Mouse (Mus musculus) hindbrain, embryonic 11.5 days (tissue): ENCODE data around the gene Habp2. TPM values are rescaled to one million over a fixed set of nuclear protein-coding genes. Genes with fewer than 3 reads are reported as not detected.
A peak's percentile ranks its signal among the peaks of the same experiment; 100 is the strongest.

Experiments
- ATAC-seq: fragments of 200-750 bp; cut with Nextera tagmentation; 2 replicates; pipeline ENCODE4 v1.8.0; 2017; ENCODE audit warnings: mild to moderate bottlenecking, moderate TSS enrichment, moderate library complexity; ENCODE audit not compliant: low FRiP score
- DNase-seq: peaks from one replicate; pipeline ENCODE4 v3.0.0-alpha.2; 2015; ENCODE audit warnings: low spot score
- H3K27ac ChIP-seq: fragments of 300-500 bp; sonication (generic); 2 replicates; pipeline ENCODE4 v1.5.1; 2014; ENCODE audit warnings: mild to moderate bottlenecking, low read depth, low read length
- H3K27me3 ChIP-seq: fragments of 300-500 bp; sonication (generic); 2 replicates; pipeline ENCODE4 v1.6.1; 2014; ENCODE audit warnings: mild to moderate bottlenecking, low read length, moderate library complexity, mixed read lengths; ENCODE audit not compliant: control insufficient read depth, insufficient read depth
- H3K36me3 ChIP-seq: fragments of 300-500 bp; sonication (generic); 2 replicates; pipeline ENCODE4 v1.6.1; 2014; ENCODE audit warnings: mild to moderate bottlenecking, low read length, moderate library complexity, mixed read lengths; ENCODE audit not compliant: control insufficient read depth, insufficient read depth
- H3K4me1 ChIP-seq: fragments of 300-500 bp; sonication (generic); replicated peaks from 2 replicates; pipeline ENCODE4 v1.6.1; 2014; ENCODE audit warnings: low read length, mixed read lengths; ENCODE audit not compliant: control insufficient read depth, insufficient read depth
- H3K4me2 ChIP-seq: fragments of 300-500 bp; sonication (generic); replicated peaks from 2 replicates; pipeline ENCODE4 v1.6.1; 2014; ENCODE audit warnings: mild to moderate bottlenecking, low read depth, low read length
- H3K4me3 ChIP-seq: fragments of 300-500 bp; sonication (generic); 2 replicates; pipeline ENCODE4 v1.5.1; 2014; ENCODE audit warnings: low read depth, low read length
- H3K9ac ChIP-seq: fragments of 300-500 bp; sonication (generic); 2 replicates; pipeline ENCODE4 v1.6.1; 2014; ENCODE audit warnings: low read depth, low read length
- H3K9me3 ChIP-seq: fragments of 300-500 bp; sonication (generic); 2 replicates; pipeline ENCODE4 v1.6.1; 2016; ENCODE audit warnings: low read length; ENCODE audit not compliant: control insufficient read depth
- WGBS: fragments of 180-500 bp; shearing (Covaris S2); extraction: QIAGEN DNeasy Blood & Tissue Kit; methylation state at CpG from one replicate; pipeline ENCODE4 v1.1.7; 2014; 5-methylcytosine and 5-hydroxymethylcytosine counted together
- polyA plus RNA-seq: library from polyadenylated mRNA; unstranded; fragments of >200 nt; fragmentation: Nextera tagmentation; extraction: Ambion mirVana; gene quantifications from 2 replicates; pipeline ENCODE4 v1.2.1, GENCODE M21; 2014

Habp2 gene
- not detected in 2 replicates for polyA plus RNA-seq

DNA sequence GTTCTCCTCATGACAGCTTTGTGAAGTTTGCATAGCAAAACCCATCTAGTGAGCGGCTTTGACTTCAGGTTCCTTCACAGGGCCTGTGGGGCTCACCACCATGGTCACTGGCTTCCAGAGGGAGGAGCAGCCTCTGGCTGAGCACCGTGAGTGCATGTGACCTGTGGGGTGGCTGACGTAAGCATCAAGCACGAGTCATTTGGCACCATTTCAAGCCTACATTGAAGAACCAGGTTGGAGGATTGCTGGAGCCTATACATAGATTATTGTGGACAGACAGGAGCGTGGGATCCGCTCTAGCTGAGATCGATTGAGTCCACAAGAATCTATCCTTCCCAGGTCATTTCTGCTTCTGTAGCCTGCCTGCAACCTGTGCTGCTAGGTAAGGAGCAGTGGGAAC, at the start of gene Habp2:
Gene Habp2 (plus strand): TSS at position 272 of the 400 bp plus-strand sequence.
- Histone ChIP-seq H3K27me3 (no peaks in the 10 kb centered on the region), H3K9ac (no peak within 1 kb of the TSS), H3K36me3 (no peaks in the 10 kb centered on the region), H3K4me3 (no peak within 1 kb of the TSS), H3K4me2 (no peak within 1 kb of the TSS), H3K27ac (no peak within 1 kb of the TSS), H3K4me1 (no peaks in the 10 kb centered on the region), H3K9me3 (no peaks in the 10 kb centered on the region)
- 90% methylated on average over 7 of the region's 7 CpGs for WGBS
- DNase-seq (no peak), ATAC-seq (no peak)

DNA sequence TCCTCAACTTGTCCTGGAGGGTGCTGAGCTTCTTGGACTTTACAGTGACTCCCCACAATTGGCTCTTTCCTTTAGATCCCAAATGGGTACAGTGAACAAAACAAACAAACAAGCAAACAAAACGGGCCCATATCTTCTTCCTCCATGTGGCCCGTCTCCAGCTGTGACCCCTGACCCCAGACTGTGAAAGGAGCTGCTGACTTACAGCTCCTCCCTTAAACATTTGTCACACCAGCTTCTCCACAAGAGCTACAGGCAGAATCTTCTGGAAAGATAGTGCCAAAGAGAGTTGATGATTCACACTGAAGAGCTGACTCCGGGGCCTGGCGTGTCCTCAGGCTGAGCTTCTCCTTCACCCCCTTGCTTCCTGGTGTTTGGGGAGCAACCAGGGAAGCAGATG, 48.4 kb upstream of the Habp2 start:
- Histone ChIP-seq H3K9me3 (no peaks in the 10 kb centered on the region), H3K4me1 (no peaks in the 10 kb centered on the region), H3K36me3 (no peaks in the 10 kb centered on the region), H3K27me3 (no peaks in the 10 kb centered on the region), H3K9ac (no peak overlapping the region), H3K27ac (no peak overlapping the region), H3K4me3 (no peak overlapping the region), H3K4me2 (no peak overlapping the region)
- WGBS: 63% methylated on average over 4 of the region's 4 CpGs
- DNase-seq (no peak), ATAC-seq (no peak)

DNA sequence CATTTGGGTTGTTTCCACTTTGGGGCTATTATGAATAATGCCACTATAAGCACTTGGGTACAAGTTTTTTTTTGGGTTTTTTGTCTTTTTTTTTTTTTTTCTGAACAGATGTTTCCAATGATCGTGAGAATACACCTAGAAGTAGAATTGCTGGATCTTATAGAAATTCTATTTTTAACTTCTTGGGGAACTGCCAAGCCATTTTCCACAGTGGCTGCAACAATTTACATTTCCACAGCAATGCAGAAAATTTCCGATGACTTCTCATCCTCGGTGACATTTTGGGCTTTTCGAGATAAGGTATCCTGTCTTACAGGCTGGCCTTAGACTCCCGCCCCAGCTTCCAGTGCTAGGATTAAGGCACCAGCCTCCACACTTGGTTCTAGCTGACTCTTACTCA, 41.7 kb upstream of the Habp2 start:
- Histone ChIP-seq H3K4me2 (no peak overlapping the region), H3K27ac (no peak overlapping the region), H3K36me3 (no peaks in the 10 kb centered on the region), H3K9me3 (no peaks in the 10 kb centered on the region), H3K9ac (no peak overlapping the region), H3K4me1 (no peaks in the 10 kb centered on the region), H3K4me3 (no peak overlapping the region), H3K27me3 (no peaks in the 10 kb centered on the region)
- 93% methylated on average over 5 of the region's 5 CpGs for WGBS
- ATAC-seq: no peak
- DNase-seq: no peak

DNA sequence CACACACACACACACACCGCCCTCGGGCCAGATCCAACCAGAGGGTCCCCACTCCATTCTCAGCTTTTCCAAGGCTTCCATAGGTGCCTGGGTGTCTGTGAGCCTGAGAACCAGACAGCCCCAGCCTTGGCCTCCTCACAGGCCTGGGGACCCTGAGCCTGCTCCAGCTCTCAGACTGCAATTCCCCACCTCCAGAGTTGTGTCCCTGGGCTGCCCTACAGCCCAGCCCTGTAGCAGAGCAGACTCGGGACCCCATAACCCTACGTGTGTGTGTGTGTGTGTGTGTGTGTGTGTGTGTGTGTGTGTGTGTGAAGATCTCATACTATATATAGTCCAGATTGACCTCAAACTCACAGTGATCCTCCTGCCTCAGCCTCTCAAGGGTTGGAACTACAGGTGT, 34.1 kb upstream of the Habp2 start:
- Histone ChIP-seq H3K9ac (no peak overlapping the region), H3K4me2 (no peak overlapping the region), H3K36me3 (no peaks in the 10 kb centered on the region), H3K9me3 (no peaks in the 10 kb centered on the region), H3K4me3 (no peak overlapping the region), H3K27me3 (no peaks in the 10 kb centered on the region), H3K4me1 (no peaks in the 10 kb centered on the region), H3K27ac (no peak overlapping the region)
- no peak for DNase-seq
- ATAC-seq: no peak
- 94% methylated on average over 4 of the region's 4 CpGs for WGBS

DNA sequence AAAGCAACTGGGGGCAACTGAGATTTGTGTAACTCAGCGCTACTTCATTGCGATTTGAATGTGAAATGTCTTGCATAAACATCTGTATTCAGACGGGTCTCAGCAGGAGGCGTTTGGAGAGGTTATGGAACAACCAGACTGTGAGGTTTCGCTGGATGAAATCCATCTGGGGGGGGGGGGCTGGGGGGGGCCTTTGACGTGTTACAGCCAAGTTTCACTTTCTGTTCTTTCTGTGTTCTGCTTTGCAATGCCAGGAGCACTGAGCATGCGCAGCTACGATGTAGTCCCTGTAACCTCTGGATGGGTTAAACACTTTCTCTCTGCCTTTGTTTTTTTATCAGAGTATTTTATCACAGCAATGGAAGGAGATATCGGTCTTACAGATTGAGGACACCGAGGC, 33.7 kb upstream of the Habp2 start:
- no peak for ATAC-seq
- Histone ChIP-seq H3K4me2 (no peak overlapping the region), H3K27me3 (no peaks in the 10 kb centered on the region), H3K9ac (no peak overlapping the region), H3K27ac (no peak overlapping the region), H3K9me3 (no peaks in the 10 kb centered on the region), H3K36me3 (no peaks in the 10 kb centered on the region), H3K4me3 (no peak overlapping the region), H3K4me1 (no peaks in the 10 kb centered on the region)
- WGBS: 79% methylated on average over 10 of the region's 10 CpGs
- no peak for DNase-seq

DNA sequence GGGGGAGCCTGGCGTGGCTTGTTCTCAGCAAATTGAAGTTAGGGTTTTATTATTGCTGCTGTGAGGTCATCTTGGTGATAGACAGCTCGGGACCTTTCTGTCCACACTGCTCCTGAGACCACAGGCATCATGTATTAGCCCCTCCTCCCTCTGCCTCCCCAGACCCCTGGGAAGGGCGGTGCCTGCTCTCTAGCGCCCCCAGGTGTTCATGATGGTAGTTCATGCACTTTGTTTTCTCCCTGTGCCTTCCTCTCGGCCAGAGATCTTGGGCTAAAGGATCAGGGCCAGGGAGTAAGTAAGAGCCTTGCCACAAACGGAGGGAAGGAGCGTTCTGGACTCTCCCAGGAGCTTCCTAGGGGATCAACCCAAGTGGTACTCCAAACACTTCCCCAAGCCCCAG, 32.2 kb upstream of the Habp2 start:
- no peaks in the 10 kb centered on the region for H3K4me1 ChIP-seq
- no peaks in the 10 kb centered on the region for H3K36me3 ChIP-seq
- 58% methylated on average over 7 of the region's 7 CpGs for WGBS
- no peaks in the 10 kb centered on the region for H3K27me3 ChIP-seq
- ATAC-seq (no peak), DNase-seq (peak; percentile 55)
- H3K4me2 ChIP-seq: no peak overlapping the region
- H3K9ac ChIP-seq: no peak overlapping the region
- no peak overlapping the region for H3K27ac ChIP-seq
- no peaks in the 10 kb centered on the region for H3K9me3 ChIP-seq
- no peak overlapping the region for H3K4me3 ChIP-seq

DNA sequence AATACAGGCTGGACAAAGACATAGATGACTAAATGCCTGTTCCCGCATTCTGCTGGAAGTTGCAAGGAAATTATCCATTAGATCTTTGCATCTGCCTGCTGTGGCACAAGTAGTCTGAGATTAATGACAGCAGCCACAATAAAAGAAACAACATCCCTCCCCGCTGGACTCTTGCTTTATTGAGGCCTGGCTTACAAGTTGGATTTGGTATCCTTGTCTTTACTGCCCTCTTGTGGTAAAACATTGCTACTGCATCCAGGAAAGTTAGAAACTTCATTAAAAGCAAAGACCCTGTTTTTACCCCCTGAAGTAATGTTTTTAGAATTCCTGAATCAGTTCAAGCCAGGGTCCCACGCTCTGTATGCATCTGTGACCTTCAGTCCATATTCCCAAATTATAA, 31.4 kb upstream of the Habp2 start:
- ATAC-seq (no peak), DNase-seq (peak; percentile 73)
- H3K4me1 ChIP-seq: no peaks in the 10 kb centered on the region
- no peak overlapping the region for H3K27ac ChIP-seq
- WGBS: 24% methylated on average over 3 of the region's 3 CpGs
- H3K36me3 ChIP-seq: no peaks in the 10 kb centered on the region
- no peaks in the 10 kb centered on the region for H3K27me3 ChIP-seq
- H3K4me3 ChIP-seq: no peak overlapping the region
- H3K4me2 ChIP-seq: no peak overlapping the region
- H3K9me3 ChIP-seq: no peaks in the 10 kb centered on the region
- no peak overlapping the region for H3K9ac ChIP-seq

DNA sequence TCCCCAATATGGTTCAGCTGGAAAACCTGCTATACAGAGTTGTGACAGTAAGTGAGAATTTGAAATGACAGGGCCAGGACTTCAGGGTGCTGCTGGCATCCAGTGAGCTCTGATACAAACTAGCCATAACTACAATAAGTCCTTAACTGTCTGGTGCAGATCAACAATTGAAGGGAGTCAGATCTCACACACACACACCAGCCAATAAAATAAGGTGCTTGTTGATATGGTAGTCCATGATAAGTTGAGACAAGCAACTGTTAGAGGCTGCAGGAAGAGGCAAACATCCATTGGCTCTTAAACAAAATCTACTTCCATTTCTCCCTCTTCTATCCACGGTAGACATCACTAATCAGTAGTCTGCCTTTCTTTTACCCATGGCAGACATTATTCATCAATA, 30.7 kb upstream of the Habp2 start:
- Histone ChIP-seq H3K27me3 (no peaks in the 10 kb centered on the region), H3K9me3 (no peaks in the 10 kb centered on the region), H3K27ac (no peak overlapping the region), H3K4me3 (no peak overlapping the region), H3K36me3 (no peaks in the 10 kb centered on the region), H3K4me2 (no peak overlapping the region), H3K4me1 (no peaks in the 10 kb centered on the region), H3K9ac (no peak overlapping the region)
- ATAC-seq (no peak), DNase-seq (no peak)
- 55% methylated on average over 1 of the region's 1 CpGs for WGBS

DNA sequence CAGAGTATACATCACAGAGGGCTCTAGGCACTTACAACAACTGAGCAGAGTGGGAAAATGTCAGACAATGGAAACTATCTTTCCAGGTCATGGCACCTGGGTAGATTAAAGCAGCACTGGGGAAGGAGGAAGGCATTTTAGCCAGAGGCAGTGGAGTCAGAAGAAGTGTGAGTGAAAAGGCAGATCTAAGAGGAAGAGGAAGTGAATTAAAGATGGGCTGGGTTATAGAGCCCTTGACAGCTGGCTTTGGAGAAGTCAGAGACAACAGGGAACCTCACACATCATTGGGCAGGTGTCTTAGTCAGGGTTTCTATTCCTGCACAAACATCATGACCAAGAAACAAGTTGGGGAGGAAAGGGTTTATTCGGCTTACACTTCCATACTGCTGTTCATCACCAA, 30.2 kb upstream of the Habp2 start:
- ATAC-seq (no peak), DNase-seq (no peak)
- no peaks in the 10 kb centered on the region for H3K36me3 ChIP-seq
- H3K27me3 ChIP-seq: no peaks in the 10 kb centered on the region
- 100% methylated on average over 1 of the region's 1 CpGs for WGBS
- H3K27ac ChIP-seq: no peak overlapping the region
- no peak overlapping the region for H3K4me2 ChIP-seq
- no peak overlapping the region for H3K4me3 ChIP-seq
- no peaks in the 10 kb centered on the region for H3K4me1 ChIP-seq
- no peaks in the 10 kb centered on the region for H3K9me3 ChIP-seq
- no peak overlapping the region for H3K9ac ChIP-seq
